ENCODE assay signal across 24 mouse cellular contexts in the genomic region with DNA sequence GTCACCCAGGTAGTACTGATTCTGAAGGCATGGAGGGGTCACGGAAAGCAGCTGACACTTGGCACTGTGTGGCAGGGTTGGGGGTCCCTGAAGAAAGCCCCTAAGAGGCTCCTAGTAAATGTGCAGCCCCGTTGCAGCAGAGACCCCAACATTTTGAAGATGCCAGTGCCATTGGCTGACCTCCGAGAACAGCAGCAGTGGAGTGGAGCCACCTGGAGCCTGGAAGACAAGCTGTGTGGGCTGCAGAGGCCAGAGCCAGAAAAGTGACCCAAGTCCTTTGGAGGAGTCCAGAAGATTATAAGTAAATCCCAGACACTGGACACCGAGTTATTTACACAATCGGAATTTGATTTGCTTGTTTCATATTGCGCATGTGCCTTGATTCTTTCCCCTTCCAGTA. TPM values are rescaled to one million over a fixed set of nuclear protein-coding genes. Genes with fewer than 3 reads are reported as not detected.
DNase-seq lines count a peak whose midpoint lies in the region; ATAC-seq lines count a peak whose summit lies in the region.
"Had no signal": no experiment of that assay in that cellular context is flagged by ENCODE, and none has a peak within 500 bp of the region (broad histone marks: within the 10 kb centered on the region; RNA-seq: fewer than 3 reads in every experiment).

No protein-coding gene starts in this region.

- no peaks in the 10 kb centered on the region for H3K9me3 ChIP-seq in lung, embryonic 16.5 days (ENCODE audit: control insufficient read depth, low read length)
- H3K9me3 ChIP-seq: embryonic facial prominence, embryonic 12.5 days; embryonic facial prominence, embryonic 15.5 days; heart, embryonic 13.5 days; hindbrain, embryonic 10.5 days; hindbrain, embryonic 13.5 days; intestine, embryonic 15.5 days had no signal

- H3K4me3 ChIP-seq in lung, embryonic 16.5 days (ENCODE audit: low read length) = no peak overlapping the region
- H3K4me3 ChIP-seq: embryonic facial prominence, embryonic 12.5 days; embryonic facial prominence, embryonic 15.5 days; gastrocnemius, adult 2 months; heart, embryonic 13.5 days; hindbrain, embryonic 10.5 days; hindbrain, embryonic 13.5 days; intestine, embryonic 15.5 days had no signal

- no peak overlapping the region for H3K4me2 ChIP-seq in lung, embryonic 16.5 days (ENCODE audit: low read depth, low read length)
- H3K4me2 ChIP-seq: embryonic facial prominence, embryonic 12.5 days; embryonic facial prominence, embryonic 15.5 days; heart, embryonic 13.5 days; hindbrain, embryonic 13.5 days; intestine, embryonic 15.5 days had no signal

- DNase-seq in heart, postnatal 14 days = peak; percentile 33 to 52
- no peak for DNase-seq in heart, adult 18-20 months
- no peak for DNase-seq in lung, postnatal 10 days
- DNase-seq in lung, postnatal 36 days = peak; percentile 54
- DNase-seq in urinary bladder, postnatal 4 days (ENCODE audit: low spot score in 2 of 2) = no peak
- DNase-seq: adrenal gland, adult 2 months; adrenal gland, postnatal 14 days; cerebellum, adult 11 months; cerebellum, adult 2 months; cerebellum, adult 9-11 months; cerebellum, postnatal 25 days; forebrain, postnatal 0 days; gastrocnemius, adult 2 months; gastrocnemius, postnatal 14 days had no signal

- H3K27me3 ChIP-seq in lung, embryonic 16.5 days (ENCODE audit: control insufficient read depth, insufficient read depth, low read depth, low read length) = no peaks in the 10 kb centered on the region
- H3K27me3 ChIP-seq: embryonic facial prominence, embryonic 12.5 days; embryonic facial prominence, embryonic 15.5 days; heart, embryonic 13.5 days; hindbrain, embryonic 13.5 days; intestine, embryonic 15.5 days had no signal

- intact Hi-C loops in heart, postnatal 14 days (cut with DNase I) = no loop called here

- 74% methylated on average over 6 of the region's 6 CpGs for WGBS in lung, embryonic 16.5 days

- ATAC-seq in lung, embryonic 16.5 days (ENCODE audit: low read depth) = 0 out of 2 replicates have a peak, but pooled peaks have one; percentile 20
- ATAC-seq: CD4-positive, CD25-positive, alpha-beta regulatory T cell, adult 4 months; forebrain, embryonic 14.5 days; forebrain, postnatal 0 days; hindbrain, embryonic 16.5 days; intestine, embryonic 15.5 days had no signal

- no peaks in the 10 kb centered on the region for H3K36me3 ChIP-seq in lung, embryonic 16.5 days (ENCODE audit: control insufficient read depth, insufficient read depth, low read length)
- H3K36me3 ChIP-seq: embryonic facial prominence, embryonic 12.5 days; embryonic facial prominence, embryonic 15.5 days; heart, embryonic 13.5 days; hindbrain, embryonic 10.5 days; hindbrain, embryonic 13.5 days; intestine, embryonic 15.5 days had no signal

- no peak overlapping the region for H3K9ac ChIP-seq in lung, embryonic 16.5 days (ENCODE audit: low read length)
- H3K9ac ChIP-seq: embryonic facial prominence, embryonic 12.5 days; embryonic facial prominence, embryonic 15.5 days; forebrain, postnatal 0 days; heart, embryonic 13.5 days; hindbrain, embryonic 13.5 days; intestine, embryonic 15.5 days had no signal

- H3K4me1 ChIP-seq in lung, embryonic 16.5 days (replicated peaks; ENCODE audit: control insufficient read depth, insufficient read depth, low read length) = no peaks in the 10 kb centered on the region
- H3K4me1 ChIP-seq: embryonic facial prominence, embryonic 12.5 days; embryonic facial prominence, embryonic 15.5 days; hindbrain, embryonic 13.5 days; intestine, embryonic 15.5 days had no signal

- H3K27ac ChIP-seq in lung, embryonic 16.5 days (ENCODE audit: low read length) = no peak overlapping the region
- H3K27ac ChIP-seq: embryonic facial prominence, embryonic 12.5 days; embryonic facial prominence, embryonic 15.5 days; gastrocnemius, adult 2 months; heart, embryonic 13.5 days; hindbrain, embryonic 10.5 days; hindbrain, embryonic 13.5 days; intestine, embryonic 15.5 days had no signal

RNA-seq across cellular contexts. Expression of gene Lrrc8d, which starts 32.4 kb away (rescaled TPM):
- total RNA-seq in heart, postnatal 14 days (2021) = 10 to 100 TPM; 11.6 to 14.9 TPM
- total RNA-seq in heart, adult 18-20 months (2021) = 1 to 10 TPM; 8.1 to 8.8 TPM
- 15.5 and 19.7 TPM in 2 replicates for polyA plus RNA-seq in lung, embryonic 16.5 days (2015; fragmentation: Nextera tagmentation; extraction: Ambion mirVana)

Comparison
In these comparisons a context has a peak if more than half of its experiments do, and no peak if none do; other contexts are left out.
1. DNase-seq: peak in heart, postnatal 14 days (2 of 2) and lung, postnatal 36 days (single experiment); none in heart, adult 18-20 months (0 of 2), lung, postnatal 10 days (single experiment) and urinary bladder, postnatal 4 days (0 of 2).